Mouse (Mus musculus): ENCODE measurements around the gene Smg5. TPM values are rescaled to one million over a fixed set of nuclear protein-coding genes. Genes with fewer than 3 reads are reported as not detected.
A peak's percentile ranks its signal among the peaks of the same experiment; 100 is the strongest.

The Smg5 gene
- total RNA-seq, 2 experiments from 2014 or later, result 72.7 to 82.2 TPM

- no peak overlapping the region for H3K4me3 ChIP-seq
- peak; percentile 82 for TF ChIP-seq CTCF (conservative IDR thresholded peaks at IDR 0.05)
- no peak for DNase-seq (ENCODE audit: low spot score in 2 of 2)
- H3K27ac ChIP-seq, result no peak overlapping the region
Observed at GRCm38 (mm10) chr3:88331282-88331681, 4.8 kb upstream of the Smg5 start.

GRCm38 (mm10) chr3:88334029-88334658 is 1.9 kb upstream of the Smg5 start:
- no peak overlapping the region for H3K27ac ChIP-seq
- no peak for DNase-seq (ENCODE audit: low spot score in 2 of 2)
- no peak overlapping the region for H3K4me3 ChIP-seq
- TF ChIP-seq CTCF (conservative IDR thresholded peaks at IDR 0.05), result no peak

GRCm38 (mm10) chr3:88334902-88335435 is 1.1 kb upstream of the Smg5 start:
- no peak for DNase-seq (ENCODE audit: low spot score in 2 of 2)
- Histone ChIP-seq H3K27ac (peak overlapping the region; percentile 99), H3K4me3 (peak overlapping the region; percentile 85)
- no peak for TF ChIP-seq CTCF (conservative IDR thresholded peaks at IDR 0.05)

- Histone ChIP-seq H3K4me3 (peak overlapping the region; percentile 85), H3K27ac (peak overlapping the region; percentile 99)
- DNase-seq (ENCODE audit: low spot score in 2 of 2), result peak in 1 of 2 experiments; percentile 39
- no peak for TF ChIP-seq CTCF (conservative IDR thresholded peaks at IDR 0.05)
Observed at GRCm38 (mm10) chr3:88335436-88336053, 515 bp upstream of the Smg5 start.

- H3K4me3 ChIP-seq, result peak overlapping the region; percentile 85
- peak overlapping the region; percentile 99 for H3K27ac ChIP-seq
- no peak for DNase-seq (ENCODE audit: low spot score in 2 of 2)
- no peak for TF ChIP-seq CTCF (conservative IDR thresholded peaks at IDR 0.05)
Observed at GRCm38 (mm10) chr3:88337367-88338020, 1.4 kb downstream of the Smg5 start.

- Histone ChIP-seq H3K4me3 (no peak overlapping the region), H3K27ac (no peak overlapping the region)
- no peak for TF ChIP-seq CTCF (conservative IDR thresholded peaks at IDR 0.05)
- no peak for DNase-seq (ENCODE audit: low spot score in 2 of 2)
Observed at GRCm38 (mm10) chr3:88338316-88338715, 2.3 kb downstream of the Smg5 start.

GRCm38 (mm10) chr3:88339006-88339405 is 2.9 kb downstream of the Smg5 start:
- no peak overlapping the region for H3K27ac ChIP-seq
- TF ChIP-seq CTCF (conservative IDR thresholded peaks at IDR 0.05), result no peak
- H3K4me3 ChIP-seq, result no peak overlapping the region
- DNase-seq (ENCODE audit: low spot score in 2 of 2), result no peak

GRCm38 (mm10) chr3:88350732-88351131 is 14.7 kb downstream of the Smg5 start:
- Histone ChIP-seq H3K4me3 (no peak overlapping the region), H3K27ac (no peak overlapping the region; the same call in 1 of the 2 replicates)
- DNase-seq (ENCODE audit: low spot score in 2 of 2), result no peak
- TF ChIP-seq CTCF (conservative IDR thresholded peaks at IDR 0.05), result no peak

- no peak for TF ChIP-seq CTCF (conservative IDR thresholded peaks at IDR 0.05)
- H3K27ac ChIP-seq, result no peak overlapping the region
- no peak for DNase-seq (ENCODE audit: low spot score in 2 of 2)
Observed at GRCm38 (mm10) chr3:88352907-88353306, 16.8 kb downstream of the Smg5 start.

GRCm38 (mm10) chr3:88354396-88355165 is 18.5 kb downstream of the Smg5 start:
- Histone ChIP-seq H3K27ac (peak overlapping the region; percentile 61; the same call in 1 of the 2 replicates), H3K4me3 (no peak overlapping the region)
- peak; percentile 67 for TF ChIP-seq CTCF (conservative IDR thresholded peaks at IDR 0.05)
- no peak for DNase-seq (ENCODE audit: low spot score in 2 of 2)

More at GRCm38 (mm10) chr3:88352907-88353306, 16.8 kb downstream of the Smg5 start:
- no peak overlapping the region for H3K4me3 ChIP-seq

GRCm38 (mm10) chr3:88359584-88359983 is 23.5 kb downstream of the Smg5 start:
- DNase-seq (ENCODE audit: low spot score in 2 of 2), result no peak
- H3K27ac ChIP-seq, result peak overlapping the region; percentile 89
- no peak overlapping the region for H3K4me3 ChIP-seq
- no peak for TF ChIP-seq CTCF (conservative IDR thresholded peaks at IDR 0.05)

GRCm38 (mm10) chr3:88359989-88360388 is 23.9 kb downstream of the Smg5 start:
- Histone ChIP-seq H3K27ac (peak overlapping the region; percentile 89), H3K4me3 (no peak overlapping the region)
- no peak for DNase-seq (ENCODE audit: low spot score in 2 of 2)
- TF ChIP-seq CTCF (conservative IDR thresholded peaks at IDR 0.05), result no peak

Measured in layer of hippocampus, adult 2 months (tissue).